Mouse (Mus musculus): ENCODE results near the gene Cep83. TPM values are rescaled to one million over a fixed set of nuclear protein-coding genes. Genes with fewer than 3 reads are reported as not detected.

Cep83 gene
- polyA plus RNA-seq, 1 experiment, result 33.4 TPM

DNA sequence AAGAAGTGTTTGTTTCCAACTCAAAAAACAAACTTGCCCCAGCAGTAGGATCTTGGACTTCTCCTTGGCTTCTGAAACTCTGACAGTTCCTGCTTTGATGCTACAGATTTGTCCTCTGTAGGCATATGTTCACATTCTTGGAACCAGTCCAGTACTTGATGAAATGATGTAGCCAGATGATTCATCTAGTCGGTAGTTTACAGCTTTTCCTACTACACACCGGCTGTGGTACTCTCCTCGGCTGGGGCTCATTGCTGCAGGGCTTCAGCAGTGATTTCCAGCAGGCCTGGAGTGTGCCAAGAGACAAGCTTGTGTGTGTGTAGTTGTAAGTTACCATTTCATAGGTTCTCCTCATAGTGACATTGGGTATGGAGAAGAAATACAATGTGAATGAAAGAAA is 83.0 kb downstream of the Cep83 start:
- peak; percentile 36 to 71 for DNase-seq (ENCODE audit: extremely low spot score in 1 of 2, low spot score in 1 of 2)

DNA sequence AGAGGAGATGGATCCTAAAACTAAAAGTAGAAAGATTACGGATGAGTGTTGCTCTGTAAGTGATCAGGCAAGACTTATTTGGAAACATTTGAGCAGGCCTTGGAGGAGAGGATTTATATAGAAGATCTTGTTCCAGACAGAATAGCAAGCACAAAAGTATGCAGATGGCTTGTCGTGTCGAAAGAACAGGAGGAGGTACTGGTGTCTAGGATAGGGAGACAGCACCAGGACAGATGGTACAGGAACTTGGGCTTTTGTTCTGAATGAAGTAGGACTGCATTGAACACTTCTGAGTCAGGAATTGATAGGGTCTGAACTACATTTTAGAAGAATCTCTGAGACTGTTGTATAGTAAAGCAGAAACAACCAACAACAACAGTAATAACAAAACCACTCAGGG is 89.1 kb downstream of the Cep83 start:
- DNase-seq (ENCODE audit: extremely low spot score in 1 of 2, low spot score in 1 of 2), result peak in 1 of 2 experiments; percentile 33

DNA sequence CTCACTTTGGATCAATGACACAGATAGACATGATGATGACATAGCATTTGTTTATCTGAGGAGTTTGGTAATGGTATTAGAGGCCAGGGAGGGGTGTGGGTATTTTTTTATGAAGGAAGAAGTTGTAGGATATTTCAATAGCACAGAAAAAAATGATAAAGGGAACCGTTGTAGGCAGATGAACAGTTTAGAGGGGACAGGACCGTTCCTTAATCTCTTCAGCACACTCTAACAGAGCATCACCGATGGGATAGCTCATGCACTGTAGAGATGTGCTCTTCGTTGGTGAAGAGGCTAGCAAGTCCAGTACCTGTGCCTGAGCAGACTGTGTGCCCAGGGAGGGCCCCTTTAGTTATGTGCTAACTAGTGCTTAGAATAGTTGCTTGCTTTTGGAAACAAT is 90.9 kb downstream of the Cep83 start:
- DNase-seq (ENCODE audit: extremely low spot score in 1 of 2, low spot score in 1 of 2), result no peak

DNA sequence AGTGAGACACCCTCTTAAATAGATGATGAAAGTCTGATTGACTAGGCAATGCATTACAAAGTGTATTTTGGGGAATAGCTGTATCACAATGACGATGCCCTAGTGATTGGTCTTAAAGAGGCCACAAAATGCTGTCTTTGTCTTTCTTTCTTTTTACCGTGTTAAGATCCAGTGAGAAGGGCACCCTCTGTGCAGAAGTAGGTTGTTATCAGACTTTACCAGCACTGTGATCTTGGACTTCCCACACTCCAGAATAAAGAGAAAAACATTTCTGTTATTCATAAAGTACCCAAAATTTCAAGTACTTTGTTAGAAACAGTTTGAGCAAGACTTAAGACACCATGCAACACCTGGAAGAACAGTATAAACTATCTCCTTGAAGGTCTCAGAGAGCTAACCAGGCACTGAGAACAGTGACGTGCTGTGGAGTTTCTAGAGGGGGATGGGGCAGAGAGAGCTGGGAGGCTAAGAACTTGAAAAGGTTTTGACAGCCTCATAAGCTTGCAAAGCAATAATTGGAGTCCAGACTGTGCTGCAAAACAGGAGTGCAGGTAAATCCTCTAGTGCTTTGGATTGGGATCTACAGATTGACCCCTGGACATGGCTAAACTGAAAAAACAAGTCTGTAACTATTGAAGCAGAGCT is 92.3 kb downstream of the Cep83 start:
- no peak for DNase-seq (ENCODE audit: extremely low spot score in 1 of 2, low spot score in 1 of 2)

DNA sequence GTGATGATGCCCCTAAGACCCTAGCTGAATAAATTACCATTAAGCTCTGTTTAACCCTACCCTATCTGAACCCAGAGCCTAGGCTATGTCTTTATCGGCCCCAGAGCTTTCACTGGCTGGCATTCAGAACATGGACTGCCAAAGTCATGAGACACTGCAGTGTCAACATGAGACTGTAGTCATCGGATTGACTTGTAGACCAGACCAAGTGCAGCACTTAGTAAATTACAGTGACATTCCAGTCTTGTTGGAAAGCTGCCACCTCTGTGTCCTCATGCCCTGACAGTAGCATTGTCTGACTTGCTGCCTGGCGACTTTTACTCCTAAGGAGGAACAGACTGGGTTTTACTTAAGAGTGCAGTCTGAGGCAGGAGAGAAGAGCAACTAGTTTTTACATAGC is 100.8 kb downstream of the Cep83 start:
- DNase-seq (ENCODE audit: extremely low spot score in 1 of 2, low spot score in 1 of 2), result no peak

GRCm38 (mm10) chr10:94793914-94794313 is 105.5 kb downstream of the Cep83 start:
- DNase-seq (ENCODE audit: extremely low spot score in 1 of 2, low spot score in 1 of 2), result no peak

DNA sequence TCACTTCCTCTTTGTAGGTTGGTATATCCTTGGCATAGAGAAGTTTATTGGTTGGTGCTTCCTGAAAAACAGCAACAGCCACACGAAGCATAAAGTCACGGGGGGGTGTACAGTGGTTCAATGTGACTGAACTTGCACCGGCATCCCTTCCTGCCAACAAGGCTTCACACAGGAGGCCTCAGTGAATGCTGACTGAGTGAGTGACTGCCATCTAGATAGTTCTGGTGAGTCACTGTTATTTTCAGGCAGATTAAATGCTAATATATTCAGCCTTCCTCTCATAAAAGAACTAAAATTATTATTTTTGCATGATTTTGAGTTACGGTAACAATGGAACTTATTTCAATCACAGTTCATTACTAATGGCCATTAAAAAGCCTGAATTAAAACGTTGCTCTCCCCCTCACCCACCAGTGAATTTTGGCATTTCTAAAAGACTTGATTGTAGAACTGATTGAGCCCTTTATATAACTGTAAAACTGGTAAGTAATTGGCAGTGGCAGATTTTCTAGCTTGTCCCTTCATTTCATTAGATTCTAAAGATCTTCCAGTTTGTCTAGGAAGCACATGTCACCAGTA is 106.3 kb downstream of the Cep83 start:
- DNase-seq (ENCODE audit: extremely low spot score in 1 of 2, low spot score in 1 of 2), result peak in 1 of 2 experiments; percentile 24

- DNase-seq (ENCODE audit: extremely low spot score in 1 of 2, low spot score in 1 of 2), result no peak
Observed at GRCm38 (mm10) chr10:94798128-94798527, 109.7 kb downstream of the Cep83 start.

- DNase-seq (ENCODE audit: extremely low spot score in 1 of 2, low spot score in 1 of 2), result no peak
Observed at GRCm38 (mm10) chr10:94799485-94800239, 111.2 kb downstream of the Cep83 start.

DNA sequence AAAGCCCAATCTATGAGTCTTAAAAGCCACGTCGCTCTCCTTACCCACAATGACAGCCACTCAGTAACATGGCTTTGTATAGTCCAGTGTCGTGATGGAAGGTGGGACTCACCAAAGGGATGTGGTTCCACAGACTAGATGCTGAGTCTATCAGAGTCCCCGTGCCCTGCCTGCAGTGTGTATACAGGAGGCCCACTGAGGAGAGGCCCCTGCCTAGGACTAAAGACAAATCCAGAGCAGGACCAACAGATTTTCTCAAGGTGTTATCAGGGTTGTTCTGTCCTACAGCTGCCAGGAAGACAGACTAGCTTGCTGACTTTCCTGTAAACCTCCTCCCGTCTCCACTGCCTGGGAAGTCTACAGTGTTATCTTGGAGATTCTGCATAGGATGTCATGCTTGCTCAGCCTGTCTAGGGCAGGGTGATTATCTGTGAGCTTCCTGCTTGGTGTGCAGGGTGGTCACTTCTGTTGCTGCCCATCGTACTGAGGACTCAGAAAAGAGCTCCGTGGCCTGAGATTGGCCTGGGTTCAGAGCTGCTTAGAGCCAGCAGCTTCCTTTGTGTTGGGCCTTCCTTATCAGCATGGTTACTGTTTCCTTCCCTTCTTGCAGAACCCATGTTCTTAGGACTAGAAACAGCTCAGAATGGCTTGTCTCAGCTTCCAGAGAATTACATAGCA is 112.4 kb downstream of the Cep83 start:
- DNase-seq (ENCODE audit: extremely low spot score in 1 of 2, low spot score in 1 of 2), result no peak

DNA sequence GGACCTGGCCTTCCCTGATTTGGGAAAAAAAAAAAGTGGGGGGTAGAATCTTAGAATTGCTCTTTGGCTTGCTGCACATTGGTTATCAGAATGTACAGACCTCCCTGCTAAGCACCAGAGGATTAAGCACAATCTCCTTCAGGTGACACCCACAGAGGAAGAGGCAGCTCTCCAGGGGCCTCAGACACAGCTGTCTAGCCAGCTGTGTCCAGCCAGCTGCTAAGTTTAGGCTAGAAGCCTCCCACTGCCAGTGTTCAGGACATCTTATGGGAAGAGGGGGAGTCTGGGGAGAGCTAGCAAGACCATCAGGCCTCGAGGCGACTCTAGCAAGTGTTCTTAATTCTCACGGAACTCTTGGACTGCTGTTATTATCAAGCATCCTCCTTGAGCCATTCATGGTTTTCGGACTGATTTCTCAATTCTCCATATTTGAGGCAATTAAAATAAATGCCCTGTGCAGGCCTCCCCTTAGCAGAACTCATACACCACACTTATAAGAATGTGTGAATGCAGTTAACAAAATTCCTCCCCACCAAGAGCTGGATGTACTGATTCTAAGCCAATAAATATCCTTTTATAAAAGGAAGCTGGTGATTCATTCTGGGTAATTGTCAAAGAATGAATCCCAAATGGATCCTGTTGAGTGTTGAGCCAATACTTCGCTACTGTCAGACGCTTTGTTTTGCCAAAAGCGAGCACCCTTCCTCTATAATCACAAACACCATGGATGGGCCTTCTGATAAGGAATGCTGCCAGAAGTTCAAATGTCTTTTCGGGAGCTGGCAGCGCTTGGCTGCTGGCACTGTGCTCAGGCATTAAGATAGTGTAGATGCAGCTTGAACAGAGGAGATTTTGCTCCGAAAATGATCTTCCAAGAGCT is 115.8 kb downstream of the Cep83 start:
- peak in 1 of 2 experiments; percentile 52 for DNase-seq (ENCODE audit: extremely low spot score in 1 of 2, low spot score in 1 of 2)

DNA sequence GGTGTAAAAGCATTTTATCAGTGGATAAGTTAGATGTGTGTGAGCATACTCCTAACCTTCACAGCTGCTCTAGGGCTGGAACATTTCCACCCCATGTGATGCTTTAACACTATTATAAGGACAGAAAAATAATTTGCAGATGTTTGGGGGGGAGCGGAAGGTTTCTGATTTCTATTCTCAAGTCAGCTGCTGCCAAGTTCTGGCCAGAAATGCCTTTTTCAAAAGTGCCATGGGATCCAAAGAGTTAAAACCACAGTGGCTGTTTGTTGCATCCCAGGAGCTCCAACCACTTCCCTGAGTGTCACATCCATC is 116.4 kb downstream of the Cep83 start:
- DNase-seq (ENCODE audit: extremely low spot score in 1 of 2, low spot score in 1 of 2), result no peak

DNA sequence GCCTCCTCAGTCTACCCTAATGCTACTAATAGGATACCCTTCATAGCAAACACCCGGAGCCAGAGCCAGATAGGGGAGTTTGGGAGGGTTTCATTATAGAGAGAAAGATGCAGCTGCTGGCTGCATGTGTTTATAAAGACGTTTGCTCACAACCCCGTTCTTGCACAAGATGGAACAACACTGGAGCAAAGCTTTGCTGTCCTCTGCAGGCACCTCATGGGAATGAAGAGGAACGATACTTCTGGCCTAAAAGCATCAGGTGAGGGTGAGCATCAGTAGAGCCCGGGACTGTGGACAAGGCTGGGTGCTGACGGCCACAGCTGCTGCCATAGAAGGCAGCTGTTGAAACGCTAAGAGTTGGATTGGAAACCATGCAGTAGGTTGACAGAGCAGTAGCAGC is 118.9 kb downstream of the Cep83 start:
- no peak for DNase-seq (ENCODE audit: extremely low spot score in 1 of 2, low spot score in 1 of 2)

GRCm38 (mm10) chr10:94808275-94808674 is 119.8 kb downstream of the Cep83 start:
- DNase-seq (ENCODE audit: extremely low spot score in 1 of 2, low spot score in 1 of 2), result no peak

DNA sequence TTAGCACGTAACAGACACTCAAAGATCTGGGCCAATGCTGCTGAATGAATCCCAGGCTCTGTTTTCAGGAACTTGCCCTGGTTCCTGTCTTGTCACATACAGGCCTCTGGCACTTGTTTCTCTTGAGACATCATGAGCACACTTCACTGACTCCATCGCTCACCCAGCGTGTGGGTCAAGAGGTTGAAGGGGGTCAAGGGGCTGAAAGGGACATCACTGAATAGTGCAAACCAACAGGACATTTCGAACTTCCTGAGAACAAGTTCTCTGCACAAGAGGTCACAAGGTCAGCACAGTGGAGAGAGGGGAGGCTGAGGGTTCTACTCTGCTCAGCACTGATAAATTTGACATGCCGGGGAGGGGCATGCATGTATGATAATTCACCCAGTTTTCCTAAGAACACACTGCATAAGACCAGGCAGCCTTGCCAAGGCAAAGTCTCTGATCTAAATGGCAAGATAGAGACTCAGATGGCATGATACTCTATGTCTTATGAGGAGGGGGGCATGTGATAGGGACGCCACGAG is 121.6 kb downstream of the Cep83 start:
- DNase-seq (ENCODE audit: extremely low spot score in 1 of 2, low spot score in 1 of 2), result no peak

DNA sequence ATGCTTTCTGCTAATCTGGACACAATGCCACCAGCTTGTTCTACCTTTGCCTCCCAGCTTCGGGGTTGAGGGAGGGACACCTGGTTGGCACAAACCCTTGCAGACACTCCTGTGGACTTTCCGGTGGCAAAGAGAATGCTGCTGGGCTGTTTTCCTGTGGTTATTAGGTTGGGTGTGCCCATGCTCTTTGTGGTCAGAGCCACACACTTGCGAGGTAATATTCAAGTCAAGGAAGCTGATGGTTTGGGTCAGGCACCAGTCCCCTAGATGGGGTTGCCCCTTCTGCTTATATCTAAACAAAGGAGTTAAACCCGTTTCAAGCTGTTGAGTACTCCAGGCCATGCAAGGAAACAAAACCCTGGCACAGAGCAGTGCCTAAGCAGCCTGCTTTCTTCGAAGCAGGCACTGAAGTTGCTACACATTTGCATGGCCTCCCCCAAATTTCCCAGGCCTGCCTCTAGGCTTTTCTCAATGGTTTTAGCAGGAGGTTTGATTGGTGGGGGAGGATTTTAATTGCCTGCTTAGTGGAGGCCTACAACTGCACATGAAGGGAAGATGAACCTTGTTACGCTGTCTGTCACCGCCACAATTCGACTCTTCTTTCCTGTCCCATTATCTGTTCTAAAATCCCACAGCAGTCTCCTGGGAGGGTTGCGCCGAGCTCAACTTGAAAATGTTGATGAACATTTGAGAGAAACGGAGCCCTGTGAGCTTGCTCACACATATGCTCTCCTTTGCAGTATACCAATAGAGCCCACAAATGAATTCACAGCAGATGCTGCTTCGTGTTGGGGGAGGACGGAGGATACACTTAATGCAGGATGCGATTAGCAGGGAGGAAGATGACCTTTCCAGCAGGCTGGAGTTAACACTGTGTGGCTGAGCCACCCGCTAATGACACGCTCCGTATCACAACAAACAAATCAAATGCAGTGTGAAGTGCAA is 123.7 kb downstream of the Cep83 start:
- peak in 1 of 2 experiments; percentile 38 for DNase-seq (ENCODE audit: extremely low spot score in 1 of 2, low spot score in 1 of 2)

- no peak for DNase-seq (ENCODE audit: extremely low spot score in 1 of 2, low spot score in 1 of 2)
Observed at GRCm38 (mm10) chr10:94818127-94818526, 129.7 kb downstream of the Cep83 start.

DNA sequence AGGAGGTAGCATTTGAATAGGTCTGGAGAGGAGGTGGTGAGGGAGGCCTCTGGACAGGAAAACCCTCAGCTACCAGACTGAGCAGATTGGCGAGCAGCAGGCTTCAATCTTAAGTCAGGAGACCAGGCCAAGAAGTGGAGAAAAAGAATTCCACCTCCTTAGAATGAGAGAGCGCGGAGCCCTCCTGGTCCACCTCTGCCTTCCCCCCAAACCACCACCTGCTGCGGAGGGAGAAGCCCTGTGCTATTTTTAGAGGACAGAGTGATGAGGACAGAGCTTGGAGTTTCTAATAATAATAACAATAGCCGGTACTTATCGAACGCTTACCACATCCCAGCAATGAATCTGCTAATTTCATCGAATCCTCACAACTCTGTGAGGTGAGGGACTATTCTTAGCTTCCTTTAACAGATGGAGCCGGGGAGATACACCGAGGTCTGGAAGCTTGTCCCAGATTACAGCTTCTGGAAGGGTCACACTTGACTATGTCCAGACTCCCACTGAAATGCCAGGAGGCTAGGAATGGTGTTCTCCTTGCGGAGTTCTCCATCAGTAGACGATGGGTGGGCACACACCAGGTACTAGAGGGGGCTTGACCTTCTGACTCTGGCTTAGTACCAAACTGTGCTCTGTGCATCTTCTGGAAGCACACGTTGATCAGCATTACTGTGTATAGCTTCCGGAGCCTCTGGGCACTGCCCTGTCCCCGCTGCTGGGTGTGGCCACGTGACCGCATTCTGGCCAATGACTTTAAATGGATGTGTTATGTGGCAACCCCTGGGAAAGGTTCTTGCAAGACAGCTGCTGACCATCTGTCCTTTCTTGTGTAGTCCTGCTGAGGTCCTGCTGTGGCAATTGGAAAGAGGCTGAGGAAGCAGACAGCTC is 130.6 kb downstream of the Cep83 start:
- DNase-seq (ENCODE audit: extremely low spot score in 1 of 2, low spot score in 1 of 2), result peak in 1 of 2 experiments; percentile 31
